Comparison of ENCODE assay signal across 28 mouse cellular contexts in genomic region chr11:102008372-102008771, GRCm38 (mm10). TPM values are rescaled to one million over a fixed set of nuclear protein-coding genes. Genes with fewer than 3 reads are reported as not detected.
DNase-seq lines count a peak whose midpoint lies in the region; ATAC-seq lines count a peak whose summit lies in the region.
"Had no signal": no experiment of that assay in that cellular context is flagged by ENCODE, and none has a peak within 500 bp of the region (broad histone marks: within the 10 kb centered on the region; RNA-seq: fewer than 3 reads in every experiment).

No protein-coding gene starts in this region.

- DNase-seq in forebrain, embryonic 10.5 days (ENCODE audit: extremely low spot score, low spot score): no peak
- DNase-seq in heart, postnatal 36 days: no peak
- no peak for DNase-seq in left cerebral cortex, adult 8-10 months (ENCODE audit: low spot score in 2 of 2)
- DNase-seq: adrenal gland, postnatal 14 days; cerebellum, adult 18-20 months; cerebellum, postnatal 14 days; embryo, embryonic 11 days; gastrocnemius, postnatal 36 days; kidney, adult 11 months; kidney, adult 9 months had no signal

- WGBS in forebrain, embryonic 10.5 days: 97% methylated on average over 8 of the region's 8 CpGs
- WGBS in forebrain, embryonic 16.5 days: 94% methylated on average over 8 of the region's 8 CpGs
- 86% methylated on average over 8 of the region's 8 CpGs for WGBS in heart, embryonic 15.5 days
- 80% methylated on average over 8 of the region's 8 CpGs for WGBS in intestine, embryonic 16.5 days
- WGBS in stomach, embryonic 16.5 days: 91% methylated on average over 8 of the region's 8 CpGs

- H3K4me2 ChIP-seq in forebrain, embryonic 16.5 days (ENCODE audit: low read length): no peak overlapping the region
- H3K4me2 ChIP-seq in heart, embryonic 15.5 days: no peak overlapping the region
- H3K4me2 ChIP-seq in intestine, embryonic 16.5 days (ENCODE audit: low read depth, low read length): no peak overlapping the region
- no peak overlapping the region for H3K4me2 ChIP-seq in stomach, embryonic 16.5 days (ENCODE audit: low read depth, low read length)
- H3K4me2 ChIP-seq: embryonic facial prominence, embryonic 15.5 days; forebrain, embryonic 12.5 days; hindbrain, embryonic 14.5 days had no signal

- H3K4me1 ChIP-seq in forebrain, embryonic 10.5 days: peaks cover 31% of the 10 kb centered on the region
- H3K4me1 ChIP-seq in forebrain, embryonic 16.5 days (replicated peaks; ENCODE audit: control insufficient read depth, insufficient read depth, low read length): peaks cover 16% of the 10 kb centered on the region
- no peaks in the 10 kb centered on the region for H3K4me1 ChIP-seq in heart, embryonic 15.5 days (replicated peaks)
- H3K4me1 ChIP-seq in intestine, embryonic 16.5 days (ENCODE audit: control insufficient read depth, insufficient read depth, low read length): no peaks in the 10 kb centered on the region
- H3K4me1 ChIP-seq in stomach, embryonic 16.5 days (ENCODE audit: control insufficient read depth, insufficient read depth, low read length): no peaks in the 10 kb centered on the region
- H3K4me1 ChIP-seq: embryonic facial prominence, embryonic 15.5 days had no signal

- no peak overlapping the region for H3K4me3 ChIP-seq in forebrain, embryonic 10.5 days
- no peak overlapping the region for H3K4me3 ChIP-seq in forebrain, embryonic 16.5 days (replicated peaks; ENCODE audit: low read length)
- H3K4me3 ChIP-seq in heart, embryonic 15.5 days: no peak overlapping the region
- H3K4me3 ChIP-seq in intestine, embryonic 16.5 days (ENCODE audit: low read length): no peak overlapping the region
- H3K4me3 ChIP-seq in stomach, embryonic 16.5 days (replicated peaks; ENCODE audit: low read length): no peak overlapping the region
- H3K4me3 ChIP-seq: embryonic facial prominence, embryonic 15.5 days; erythroblast, embryonic 14.5 days; forebrain, embryonic 12.5 days had no signal

- H3K9ac ChIP-seq in forebrain, embryonic 16.5 days (replicated peaks; ENCODE audit: low read depth, low read length): no peak overlapping the region
- no peak overlapping the region for H3K9ac ChIP-seq in heart, embryonic 15.5 days
- no peak overlapping the region for H3K9ac ChIP-seq in intestine, embryonic 16.5 days (ENCODE audit: low read depth, low read length)
- H3K9ac ChIP-seq in stomach, embryonic 16.5 days (ENCODE audit: low read length): no peak overlapping the region
- H3K9ac ChIP-seq: embryonic facial prominence, embryonic 15.5 days; forebrain, embryonic 12.5 days; hindbrain, embryonic 14.5 days had no signal

- ATAC-seq in forebrain, embryonic 16.5 days: no peak
- ATAC-seq in heart, embryonic 15.5 days (replicated peaks; ENCODE audit: insufficient number of reproducible peaks, insufficient read depth, low FRiP score, low read depth): no peak
- ATAC-seq in intestine, embryonic 16.5 days: peak; percentile 53; the same call in 1 of the 2 replicates
- 0 out of 2 replicates have a peak, but pooled peaks have one; percentile 41 for ATAC-seq in stomach, embryonic 16.5 days (ENCODE audit: insufficient read depth, low FRiP score)
- ATAC-seq in erythroid progenitor cell, adult 5-6 weeks (replicated peaks; ENCODE audit: low FRiP score, poor library complexity, severe bottlenecking): no peak

- H3K9me3 ChIP-seq in forebrain, embryonic 10.5 days: no peaks in the 10 kb centered on the region
- no peaks in the 10 kb centered on the region for H3K9me3 ChIP-seq in forebrain, embryonic 16.5 days (ENCODE audit: control insufficient read depth, low read length)
- H3K9me3 ChIP-seq in heart, embryonic 15.5 days (replicated peaks): no peaks in the 10 kb centered on the region
- H3K9me3 ChIP-seq in intestine, embryonic 16.5 days (ENCODE audit: control insufficient read depth, low read length): no peaks in the 10 kb centered on the region
- H3K9me3 ChIP-seq in stomach, embryonic 16.5 days (replicated peaks; ENCODE audit: control insufficient read depth, low read length): 0 out of 2 replicates have a peak, but pooled peaks cover 3% of the 10 kb centered on the region
- H3K9me3 ChIP-seq: embryonic facial prominence, embryonic 15.5 days; forebrain, embryonic 12.5 days had no signal

- intact Hi-C loops in heart, postnatal 36 days (cut with DNase I): no loop called here

- no peaks in the 10 kb centered on the region for H3K27me3 ChIP-seq in forebrain, embryonic 10.5 days (ENCODE audit: poor library complexity, severe bottlenecking)
- H3K27me3 ChIP-seq in forebrain, embryonic 16.5 days (replicated peaks; ENCODE audit: control insufficient read depth, insufficient read depth, low read length): no peaks in the 10 kb centered on the region
- no peaks in the 10 kb centered on the region for H3K27me3 ChIP-seq in heart, embryonic 15.5 days
- H3K27me3 ChIP-seq in intestine, embryonic 16.5 days (replicated peaks; ENCODE audit: control insufficient read depth, insufficient read depth, low read length): no peaks in the 10 kb centered on the region
- no peaks in the 10 kb centered on the region for H3K27me3 ChIP-seq in stomach, embryonic 16.5 days (ENCODE audit: control insufficient read depth, insufficient read depth, low read length)
- H3K27me3 ChIP-seq: embryonic facial prominence, embryonic 15.5 days; forebrain, embryonic 12.5 days had no signal

- peaks cover 99% of the 10 kb centered on the region for H3K36me3 ChIP-seq in forebrain, embryonic 10.5 days (replicated peaks)
- H3K36me3 ChIP-seq in forebrain, embryonic 16.5 days (ENCODE audit: control insufficient read depth, insufficient read depth): peaks cover 18% of the 10 kb centered on the region
- no peaks in the 10 kb centered on the region for H3K36me3 ChIP-seq in heart, embryonic 15.5 days
- H3K36me3 ChIP-seq in intestine, embryonic 16.5 days (ENCODE audit: control insufficient read depth, insufficient read depth, low read length): no peaks in the 10 kb centered on the region; the same call in 1 of the 2 replicates
- no peaks in the 10 kb centered on the region for H3K36me3 ChIP-seq in stomach, embryonic 16.5 days (ENCODE audit: control insufficient read depth, insufficient read depth, low read length)
- H3K36me3 ChIP-seq: embryonic facial prominence, embryonic 15.5 days had no signal

- H3K27ac ChIP-seq in forebrain, embryonic 10.5 days: peak overlapping the region; percentile 20; the same call in 1 of the 2 replicates
- H3K27ac ChIP-seq in forebrain, embryonic 16.5 days (ENCODE audit: low read length): no peak overlapping the region
- H3K27ac ChIP-seq in heart, embryonic 15.5 days: 0 out of 2 replicates have a peak overlapping the region, but pooled peaks have one; percentile 24
- no peak overlapping the region for H3K27ac ChIP-seq in intestine, embryonic 16.5 days (ENCODE audit: low read length)
- no peak overlapping the region for H3K27ac ChIP-seq in stomach, embryonic 16.5 days (ENCODE audit: low read length)
- H3K27ac ChIP-seq: embryonic facial prominence, embryonic 15.5 days; forebrain, embryonic 12.5 days; hindbrain, embryonic 14.5 days had no signal

RNA-seq across cellular contexts. Expression of gene Mpp3, which starts 19.9 kb away (rescaled TPM):
- 13.5 and 16.1 TPM in 2 replicates for polyA plus RNA-seq in forebrain, embryonic 10.5 days (2016; fragmentation: Nextera tagmentation; extraction: Ambion mirVana)
- polyA plus RNA-seq in forebrain, embryonic 16.5 days (2015; fragmentation: Nextera tagmentation; extraction: Ambion mirVana): 49.3 and 55.2 TPM in 2 replicates
- 2.9 and 3.6 TPM in 2 replicates for polyA plus RNA-seq in heart, embryonic 15.5 days (2015; fragmentation: Nextera tagmentation; extraction: Ambion mirVana)
- total RNA-seq in heart, postnatal 36 days (2021): 1 to 10 TPM; 1.7 to 1.9 TPM
- 5.7 and 6.5 TPM in 2 replicates for polyA plus RNA-seq in intestine, embryonic 16.5 days (2015; fragmentation: Nextera tagmentation; extraction: Ambion mirVana)
- polyA plus RNA-seq in stomach, embryonic 16.5 days (2015; fragmentation: Nextera tagmentation; extraction: Ambion mirVana): 7.4 and 9.6 TPM in 2 replicates
- total RNA-seq in erythroid progenitor cell, adult 5-6 weeks (2015; ENCODE audit: low replicate concordance): not detected in 2 replicates
- total RNA-seq in erythroid progenitor cell, adult 5-6 weeks (2017; ENCODE audit: low replicate concordance): not detected in 2 replicates
- 10 to 100 TPM; 73.8 to 85.2 (median 77.1) TPM for total RNA-seq in left cerebral cortex, adult 8-10 months (2022)
- total RNA-seq: common myeloid progenitor, adult 5-6 weeks had no signal
- polyA plus RNA-seq: erythroblast, embryonic 14.5 days had no signal

RNA-seq across cellular contexts. Expression of gene Dusp3, which starts 21.6 kb away (rescaled TPM):
- polyA plus RNA-seq in forebrain, embryonic 10.5 days (2016; fragmentation: Nextera tagmentation; extraction: Ambion mirVana): 12.1 and 12.6 TPM in 2 replicates
- 12.7 and 14.5 TPM in 2 replicates for polyA plus RNA-seq in forebrain, embryonic 16.5 days (2015; fragmentation: Nextera tagmentation; extraction: Ambion mirVana)
- polyA plus RNA-seq in heart, embryonic 15.5 days (2015; fragmentation: Nextera tagmentation; extraction: Ambion mirVana): 50.4 and 56.7 TPM in 2 replicates
- total RNA-seq in heart, postnatal 36 days (2021): 100 to 1,000 TPM; 113 to 123 TPM
- 27.6 and 29.5 TPM in 2 replicates for polyA plus RNA-seq in intestine, embryonic 16.5 days (2015; fragmentation: Nextera tagmentation; extraction: Ambion mirVana)
- 26.1 and 26.3 TPM in 2 replicates for polyA plus RNA-seq in stomach, embryonic 16.5 days (2015; fragmentation: Nextera tagmentation; extraction: Ambion mirVana)
- 0.42 and 3.2 TPM in 2 replicates for total RNA-seq in erythroid progenitor cell, adult 5-6 weeks (2015; ENCODE audit: low replicate concordance)
- 1.6 and 2.7 TPM in 2 replicates for total RNA-seq in erythroid progenitor cell, adult 5-6 weeks (2017; ENCODE audit: low replicate concordance)
- total RNA-seq in left cerebral cortex, adult 8-10 months (2022): 100 to 1,000 TPM; 194 to 239 (median 216) TPM

RNA-seq across cellular contexts. Expression of gene Cfap97d1, which starts 24.3 kb away (rescaled TPM):
- not detected in 2 replicates for polyA plus RNA-seq in forebrain, embryonic 10.5 days (2016; fragmentation: Nextera tagmentation; extraction: Ambion mirVana)
- not detected in 2 replicates for polyA plus RNA-seq in forebrain, embryonic 16.5 days (2015; fragmentation: Nextera tagmentation; extraction: Ambion mirVana)
- polyA plus RNA-seq in heart, embryonic 15.5 days (2015; fragmentation: Nextera tagmentation; extraction: Ambion mirVana): not detected in 2 replicates
- not detected for total RNA-seq in heart, postnatal 36 days (2021)
- polyA plus RNA-seq in intestine, embryonic 16.5 days (2015; fragmentation: Nextera tagmentation; extraction: Ambion mirVana): not detected in 2 replicates
- polyA plus RNA-seq in stomach, embryonic 16.5 days (2015; fragmentation: Nextera tagmentation; extraction: Ambion mirVana): not detected in 2 replicates
- not detected in 2 replicates for total RNA-seq in erythroid progenitor cell, adult 5-6 weeks (2015; ENCODE audit: low replicate concordance)
- total RNA-seq in erythroid progenitor cell, adult 5-6 weeks (2017; ENCODE audit: low replicate concordance): not detected in 2 replicates
- not detected for total RNA-seq in left cerebral cortex, adult 8-10 months (2022)
- total RNA-seq: adrenal gland, adult 18-20 months; adrenal gland, postnatal 14 days; common myeloid progenitor, adult 5-6 weeks; gastrocnemius, adult 8-10 months; gastrocnemius, postnatal 36 days; heart, adult 8-10 months; hematopoietic stem cell, adult 5-6 weeks; MEL had no signal
- polyA plus RNA-seq: C2C12; embryonic facial prominence, embryonic 11.5 days; embryonic facial prominence, embryonic 15.5 days; erythroblast, embryonic 14.5 days; forebrain, embryonic 12.5 days; heart, embryonic 14.5 days; hindbrain, embryonic 14.5 days had no signal

RNA-seq across cellular contexts. Expression of gene Cd300lg, which starts 32.9 kb away (rescaled TPM):
- polyA plus RNA-seq in forebrain, embryonic 10.5 days (2016; fragmentation: Nextera tagmentation; extraction: Ambion mirVana): 0.14 and 0.23 TPM in 2 replicates
- polyA plus RNA-seq in forebrain, embryonic 16.5 days (2015; fragmentation: Nextera tagmentation; extraction: Ambion mirVana): 0.26 and 0.46 TPM in 2 replicates
- 7.2 and 8.4 TPM in 2 replicates for polyA plus RNA-seq in heart, embryonic 15.5 days (2015; fragmentation: Nextera tagmentation; extraction: Ambion mirVana)
- 10 to 100 TPM; 68.3 to 69.5 TPM for total RNA-seq in heart, postnatal 36 days (2021)
- polyA plus RNA-seq in intestine, embryonic 16.5 days (2015; fragmentation: Nextera tagmentation; extraction: Ambion mirVana): 1.9 and 2.0 TPM in 2 replicates
- 2.9 and 3.5 TPM in 2 replicates for polyA plus RNA-seq in stomach, embryonic 16.5 days (2015; fragmentation: Nextera tagmentation; extraction: Ambion mirVana)
- 0.42 and 3.6 TPM in 2 replicates for total RNA-seq in erythroid progenitor cell, adult 5-6 weeks (2015; ENCODE audit: low replicate concordance)
- total RNA-seq in erythroid progenitor cell, adult 5-6 weeks (2017; ENCODE audit: low replicate concordance): 0.23 and 0.64 TPM in 2 replicates
- total RNA-seq in left cerebral cortex, adult 8-10 months (2022): under 1 TPM in 3 of 4 experiments, not detected in 1; 0.15 to 0.18 (median 0.17) TPM
- total RNA-seq: hematopoietic stem cell, adult 5-6 weeks had no signal
- polyA plus RNA-seq: C2C12; erythroblast, embryonic 14.5 days had no signal

RNA-seq across cellular contexts. Expression of gene Sost, which starts 41.6 kb away (rescaled TPM):
- not detected in 2 replicates for polyA plus RNA-seq in forebrain, embryonic 10.5 days (2016; fragmentation: Nextera tagmentation; extraction: Ambion mirVana)
- polyA plus RNA-seq in forebrain, embryonic 16.5 days (2015; fragmentation: Nextera tagmentation; extraction: Ambion mirVana): 0.11 TPM in 1 of 2 replicates, not detected in the other
- 3.9 and 4.4 TPM in 2 replicates for polyA plus RNA-seq in heart, embryonic 15.5 days (2015; fragmentation: Nextera tagmentation; extraction: Ambion mirVana)
- 1 to 10 TPM; 2.1 to 2.7 TPM for total RNA-seq in heart, postnatal 36 days (2021)
- polyA plus RNA-seq in intestine, embryonic 16.5 days (2015; fragmentation: Nextera tagmentation; extraction: Ambion mirVana): 0.12 TPM in 1 of 2 replicates, not detected in the other
- not detected in 2 replicates for polyA plus RNA-seq in stomach, embryonic 16.5 days (2015; fragmentation: Nextera tagmentation; extraction: Ambion mirVana)
- total RNA-seq in erythroid progenitor cell, adult 5-6 weeks (2015; ENCODE audit: low replicate concordance): not detected in 2 replicates
- not detected in 2 replicates for total RNA-seq in erythroid progenitor cell, adult 5-6 weeks (2017; ENCODE audit: low replicate concordance)
- under 1 TPM in 1 of 4 experiments, not detected in 3; 0.19 TPM for total RNA-seq in left cerebral cortex, adult 8-10 months (2022)
- total RNA-seq: adrenal gland, adult 18-20 months; adrenal gland, postnatal 14 days; common myeloid progenitor, adult 5-6 weeks; gastrocnemius, adult 8-10 months; gastrocnemius, postnatal 36 days; hematopoietic stem cell, adult 5-6 weeks; MEL had no signal
- polyA plus RNA-seq: embryonic facial prominence, embryonic 11.5 days; erythroblast, embryonic 14.5 days; hindbrain, embryonic 14.5 days had no signal

Comparison
In these comparisons a context has a peak if more than half of its experiments do, and no peak if none do; other contexts are left out.
1. H3K27ac ChIP-seq: peak in forebrain, embryonic 10.5 days (single experiment) and heart, embryonic 15.5 days (single experiment); none in forebrain, embryonic 16.5 days (single experiment), intestine, embryonic 16.5 days (single experiment) and stomach, embryonic 16.5 days (single experiment).
2. ATAC-seq: peak in intestine, embryonic 16.5 days (single experiment) and stomach, embryonic 16.5 days (single experiment); none in forebrain, embryonic 16.5 days (single experiment), heart, embryonic 15.5 days (single experiment) and erythroid progenitor cell, adult 5-6 weeks (single experiment).